Mouse (Mus musculus): ENCODE results near the gene Ptpro.
"Not testable (repeated sequence)": the region's sequence is repeated elsewhere in the genome, so short reads cannot be mapped to it uniquely, and the experiment has no call there.

The Ptpro gene

GRCm38 (mm10) chr6:137457210-137457609 is 205.1 kb downstream of the Ptpro start:
- no peak for DNase-seq

DNA sequence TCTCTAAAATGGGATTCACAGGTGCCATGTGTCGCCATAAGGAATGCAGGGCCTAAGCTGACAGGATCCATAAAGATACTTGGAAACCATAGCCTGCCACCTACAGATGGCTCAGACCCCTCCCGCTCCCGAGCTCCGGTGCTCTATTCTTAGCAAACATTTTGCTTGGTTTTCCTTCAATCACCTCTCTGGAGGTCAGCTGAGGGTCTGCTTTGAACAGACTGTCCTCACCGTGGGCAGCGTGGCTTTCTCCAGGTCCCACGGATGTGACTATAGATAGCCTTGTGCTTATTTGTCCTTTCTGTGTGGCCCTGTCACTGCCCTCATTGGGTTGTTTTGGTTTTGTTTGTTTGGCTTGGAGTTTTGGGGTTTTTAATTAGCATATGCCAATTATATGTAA is 206.0 kb downstream of the Ptpro start:
- DNase-seq = no peak

GRCm38 (mm10) chr6:137463771-137464170 is 211.7 kb downstream of the Ptpro start:
- DNase-seq = no peak

DNA sequence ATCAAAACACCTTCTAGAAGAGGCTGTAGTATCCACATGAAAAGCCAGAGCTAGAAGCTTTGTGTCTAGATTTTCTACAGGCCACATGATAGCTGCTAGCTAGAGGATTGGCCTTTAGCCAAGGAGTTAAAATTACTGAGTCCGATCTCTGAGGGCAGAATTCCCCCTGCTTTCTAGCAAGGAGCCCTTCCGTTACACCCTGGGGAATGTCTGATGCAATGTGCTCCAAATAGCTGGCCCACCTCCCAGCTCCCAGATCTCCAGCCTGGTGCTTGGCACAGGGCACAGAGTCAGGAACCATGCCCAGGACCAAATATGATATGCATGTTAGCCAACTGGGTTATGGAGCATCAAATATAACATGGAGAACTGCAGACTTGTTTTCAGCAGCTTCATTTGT is 213.1 kb downstream of the Ptpro start:
- no peak for DNase-seq

- DNase-seq = no peak
These were observed 214.1 kb downstream of the Ptpro start for GRCm38 (mm10) chr6:137466256-137466655.

GRCm38 (mm10) chr6:137467696-137468095 is 215.6 kb downstream of the Ptpro start:
- DNase-seq = no peak

GRCm38 (mm10) chr6:137469541-137469940 is 217.4 kb downstream of the Ptpro start:
- no peak for DNase-seq

DNA sequence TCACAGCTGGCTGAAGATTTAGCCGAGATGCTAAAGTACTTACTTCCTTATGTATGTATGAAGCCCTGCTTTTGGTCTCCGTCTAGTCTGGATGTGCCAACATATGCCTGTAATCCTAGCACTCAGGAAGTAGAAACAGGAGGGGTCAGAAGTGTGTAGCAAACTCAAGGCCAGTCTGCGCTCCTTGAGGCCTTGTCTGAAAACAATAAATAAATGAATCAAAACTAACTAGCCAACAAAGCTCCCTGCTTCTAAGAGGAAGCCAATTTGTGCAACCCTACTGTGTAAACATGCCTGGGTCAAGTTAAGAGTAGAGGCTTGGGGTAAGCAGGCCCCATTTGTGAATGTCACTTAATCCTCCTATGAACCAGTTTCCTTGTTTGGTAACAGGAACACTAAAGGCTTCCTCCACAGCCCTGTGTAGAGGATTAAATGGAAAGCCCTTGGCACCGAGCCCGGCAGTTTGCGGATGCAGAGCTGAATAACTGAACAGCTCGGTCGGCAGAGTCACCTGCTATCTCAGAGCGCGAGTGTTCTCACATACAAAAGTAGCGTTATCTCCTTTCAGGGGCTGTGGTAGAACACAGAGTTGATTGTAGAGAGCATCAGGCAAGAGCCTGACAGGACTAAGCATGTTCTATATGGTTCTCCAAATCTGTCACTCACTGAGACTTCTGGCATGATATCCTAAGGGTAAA is 218.9 kb downstream of the Ptpro start:
- DNase-seq = peak; percentile 25 to 51

GRCm38 (mm10) chr6:137472129-137472528 is 220.0 kb downstream of the Ptpro start:
- no peak for DNase-seq

DNA sequence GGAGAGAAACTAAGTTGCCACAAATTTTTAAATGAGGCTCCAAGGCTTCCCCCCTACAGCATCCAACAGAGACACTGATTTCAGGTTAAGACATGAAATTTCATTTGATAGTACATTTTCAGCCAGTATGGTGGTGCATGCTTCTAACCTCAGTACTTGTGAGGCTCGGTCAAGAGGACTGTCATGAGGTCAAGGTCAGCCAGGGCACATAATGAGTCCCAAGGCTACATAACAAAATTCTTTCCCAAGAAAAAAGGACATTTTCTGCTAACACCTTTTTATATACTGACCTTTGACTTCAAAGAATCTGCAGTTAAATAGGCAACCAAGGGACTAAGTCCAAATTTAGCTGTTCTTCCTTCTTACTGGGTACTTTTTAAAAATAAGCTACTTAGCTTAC is 221.3 kb downstream of the Ptpro start:
- DNase-seq = no peak

DNA sequence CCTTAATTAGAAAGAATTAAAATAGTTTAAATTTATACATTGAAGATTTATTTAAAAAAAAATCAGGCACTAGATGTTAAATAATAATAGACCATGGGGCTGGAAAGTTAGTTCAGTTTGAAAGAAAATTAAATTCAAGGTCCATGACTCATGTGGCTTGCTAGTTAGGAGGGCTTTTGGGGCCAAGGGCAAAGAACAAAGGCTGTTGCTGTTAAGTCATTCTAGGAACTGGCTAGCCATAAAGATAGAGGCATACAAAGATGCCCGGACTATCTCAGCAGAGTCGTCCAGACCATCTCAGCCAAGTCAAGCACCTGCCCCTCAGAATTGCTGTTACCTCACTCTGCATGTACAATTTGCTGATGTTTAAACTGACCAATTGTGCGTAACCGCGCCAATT is 223.6 kb downstream of the Ptpro start:
- DNase-seq = not testable (repeated sequence)

DNA sequence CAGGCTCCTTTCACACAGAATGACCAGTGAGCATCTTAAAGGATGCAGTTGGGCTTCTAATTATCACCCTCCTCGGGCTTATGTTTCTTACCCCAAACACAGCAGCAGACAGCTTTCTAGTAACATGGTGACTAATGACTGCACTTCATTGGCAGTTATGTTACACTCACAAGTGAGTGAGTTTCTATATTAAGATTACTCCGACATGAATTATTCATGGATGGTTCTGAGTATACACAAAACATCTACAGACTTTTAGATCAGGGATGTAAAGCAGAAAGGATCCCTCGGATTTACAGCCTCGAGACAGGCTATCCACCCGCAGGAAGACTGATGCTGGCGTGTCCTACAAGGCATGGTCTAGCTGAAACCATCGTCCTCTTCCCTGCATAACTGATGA is 230.8 kb downstream of the Ptpro start:
- DNase-seq = no peak

GRCm38 (mm10) chr6:137487443-137487842 is 235.3 kb downstream of the Ptpro start:
- DNase-seq = peak in 1 of 2 experiments; percentile 13

DNA sequence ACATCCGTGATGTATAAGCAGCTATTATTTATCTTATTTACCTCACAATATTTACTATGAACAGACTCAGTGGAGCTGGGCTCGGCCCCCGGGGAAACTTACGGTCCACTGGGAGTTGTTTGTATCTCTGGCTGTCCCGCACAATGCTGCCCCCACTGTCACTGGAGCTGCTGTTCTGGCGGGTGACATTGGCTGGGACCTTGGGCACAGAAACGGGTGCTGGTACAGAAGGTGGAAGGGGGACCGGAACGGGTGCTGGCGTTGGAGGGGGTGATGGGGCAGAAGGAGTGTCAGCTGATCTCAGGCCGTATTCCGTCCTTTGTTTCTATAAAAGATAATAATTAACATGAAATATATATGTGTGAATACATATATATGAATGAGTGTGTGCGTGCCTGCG is 238.0 kb downstream of the Ptpro start:
- no peak for DNase-seq

DNA sequence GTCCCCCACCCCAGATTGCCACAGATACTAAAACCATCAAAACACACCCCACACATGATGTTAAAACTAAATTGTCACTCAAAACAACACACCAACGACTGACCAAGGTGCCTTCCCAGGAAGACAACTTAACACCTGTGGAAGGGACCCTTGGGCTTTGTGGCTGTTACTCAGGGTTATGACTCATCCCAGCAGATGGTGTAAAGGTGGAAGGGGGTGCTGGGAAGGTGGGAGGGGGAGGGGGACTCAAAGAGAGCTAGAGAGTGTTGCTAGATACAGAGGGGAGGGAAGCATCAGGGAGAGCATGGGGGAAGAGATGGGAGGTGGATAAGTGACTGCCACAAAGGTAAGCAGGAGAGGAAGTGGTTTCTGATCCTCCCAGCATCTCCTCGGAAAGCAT is 239.5 kb downstream of the Ptpro start:
- DNase-seq = no peak

- DNase-seq = no peak
These were observed 240.5 kb downstream of the Ptpro start for GRCm38 (mm10) chr6:137492582-137492981.

- no peak for DNase-seq
These were observed 241.4 kb downstream of the Ptpro start for GRCm38 (mm10) chr6:137493211-137494135.

DNA sequence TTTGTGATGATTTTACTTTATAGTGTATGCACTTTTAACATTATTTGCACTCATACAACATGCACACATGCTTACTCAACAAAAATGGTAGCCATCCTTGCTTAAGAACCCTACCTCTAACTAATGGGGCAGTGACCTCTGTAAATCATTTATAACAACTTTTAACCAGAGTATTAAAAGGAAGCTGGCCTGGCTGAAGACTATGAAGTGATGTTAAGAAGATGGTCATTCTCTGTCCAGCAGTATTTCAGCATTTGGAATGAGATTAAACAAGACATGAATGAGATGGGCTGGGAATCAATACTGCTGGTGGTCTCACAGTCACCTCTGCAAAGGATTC is 242.0 kb downstream of the Ptpro start:
- DNase-seq = no peak

- no peak for DNase-seq
These were observed 242.7 kb downstream of the Ptpro start for GRCm38 (mm10) chr6:137494801-137495200.

DNA sequence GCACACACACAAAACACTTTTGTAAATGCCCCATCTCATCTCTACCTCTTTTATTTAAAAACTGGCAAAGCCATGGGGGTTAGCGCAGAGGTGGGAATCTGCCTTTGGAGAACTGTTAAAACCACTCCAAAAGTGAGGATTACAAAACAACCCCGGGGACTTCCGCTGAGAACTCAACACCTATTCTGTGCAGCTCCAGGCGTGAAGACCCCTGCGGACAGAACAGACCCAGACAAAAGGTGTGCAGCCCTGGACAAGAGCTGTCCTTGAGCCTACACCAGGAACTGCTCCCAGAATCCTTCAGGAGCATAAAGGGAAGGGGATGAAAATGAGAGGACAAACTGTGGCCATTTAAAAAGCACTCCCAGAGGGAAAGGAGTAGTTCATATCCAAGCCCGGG is 243.1 kb downstream of the Ptpro start:
- DNase-seq = no peak

GRCm38 (mm10) chr6:137496562-137496961 is 244.4 kb downstream of the Ptpro start:
- DNase-seq = no peak

DNA sequence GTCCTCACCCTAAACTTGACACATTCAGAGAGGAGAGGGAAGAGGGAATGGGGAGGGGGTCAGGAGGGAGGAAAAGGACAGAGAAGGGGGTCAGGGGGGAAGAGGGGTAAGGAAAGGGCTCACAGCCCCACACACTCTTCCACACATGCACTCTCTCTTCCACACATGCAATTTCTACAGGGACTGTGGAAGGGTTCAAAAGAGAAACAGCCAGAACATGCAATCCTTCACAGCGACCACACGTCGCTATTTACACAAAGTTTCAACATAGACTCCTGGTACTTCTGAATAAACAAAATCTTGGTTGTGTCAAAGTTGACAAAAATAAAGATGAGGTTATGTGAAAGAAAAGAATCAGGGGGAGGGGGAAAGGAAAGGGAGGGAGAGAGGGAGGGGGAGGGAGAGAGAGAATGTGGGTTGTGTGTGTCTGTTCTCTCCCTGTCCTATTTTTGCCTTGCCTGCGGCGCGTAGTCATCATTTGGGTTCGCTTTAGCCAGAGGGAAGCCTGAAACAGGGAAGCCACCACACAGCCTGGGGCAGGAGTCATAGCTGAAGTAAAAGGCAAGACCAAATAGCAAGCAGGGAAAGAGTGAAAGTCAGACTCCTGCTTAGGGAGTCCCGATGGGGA is 245.2 kb downstream of the Ptpro start:
- DNase-seq = no peak

DNA sequence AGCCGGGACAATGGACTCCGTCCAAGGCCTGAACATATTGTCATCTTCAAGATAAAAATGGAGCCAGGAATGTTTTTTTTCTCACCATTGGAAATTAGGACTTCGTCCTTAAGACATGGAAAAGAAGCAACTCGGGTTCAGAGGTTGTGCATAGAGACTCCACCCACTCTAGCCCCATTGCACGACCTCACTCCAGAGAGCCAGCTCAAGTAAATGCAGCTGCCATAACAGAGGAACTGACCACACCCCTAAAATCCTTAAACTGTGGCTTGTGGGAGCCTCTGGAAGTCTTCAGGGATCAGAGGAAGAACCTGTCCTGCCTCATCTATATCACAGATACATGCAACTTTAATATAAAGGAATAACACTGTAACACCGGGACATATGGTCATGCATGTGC is 246.7 kb downstream of the Ptpro start:
- DNase-seq = no peak

- no peak for DNase-seq
These were observed 250.9 kb downstream of the Ptpro start for GRCm38 (mm10) chr6:137503009-137503408.
